Mouse (Mus musculus) cerebellum, adult 2 months (tissue): Measurements from ENCODE around the gene Erbb3.

Experiments used
- CTCF ChIP-seq: fragments of 200-500 bp; IDR thresholded peaks from 2 replicates; pipeline ENCODE4 v1.5.1; 2011; ENCODE audit warnings: low read depth, mild to moderate bottlenecking, control low read depth, low read length, moderate library complexity, borderline replicate concordance; ENCODE audit not compliant: insufficient read depth
- POLR2A ChIP-seq: fragments of 200-500 bp; IDR thresholded peaks from 2 replicates; pipeline ENCODE4 v1.6.1; 2011; ENCODE audit warnings: low read length, control low read depth, borderline replicate concordance; ENCODE audit not compliant: insufficient read depth

DNA sequence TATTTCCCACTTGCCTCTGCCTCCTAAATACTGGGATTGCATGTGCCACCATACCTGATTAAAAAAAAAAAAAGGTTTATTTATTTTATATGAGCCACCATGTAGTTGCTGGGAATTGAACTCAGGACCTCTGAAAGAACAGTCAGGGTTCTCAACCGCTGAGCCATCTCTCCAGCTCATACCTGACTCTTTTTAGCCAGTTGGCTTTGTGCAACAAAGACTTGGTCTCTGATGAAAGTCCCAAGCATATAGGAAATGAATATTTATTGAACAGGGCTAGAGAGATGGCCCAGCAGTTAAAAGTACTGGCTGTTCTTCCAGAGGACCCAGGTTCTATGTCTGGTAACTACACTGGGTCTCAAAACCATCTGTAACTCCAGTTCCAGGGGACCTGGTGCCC, 29.1 kb upstream of the Erbb3 start:
- no peak for TF ChIP-seq POLR2A
- TF ChIP-seq CTCF, result no peak
